Mouse (Mus musculus) liver, adult (tissue): Measurements from ENCODE around the gene Mta3.

Experiments used
- GATA4 ChIP-seq: IDR thresholded peaks from 2 replicates; pipeline ENCODE4 v1.6.1; 2014; ENCODE audit warnings: mild to moderate bottlenecking, low read length; ENCODE audit not compliant: insufficient replicate concordance

Gene Mta3

DNA sequence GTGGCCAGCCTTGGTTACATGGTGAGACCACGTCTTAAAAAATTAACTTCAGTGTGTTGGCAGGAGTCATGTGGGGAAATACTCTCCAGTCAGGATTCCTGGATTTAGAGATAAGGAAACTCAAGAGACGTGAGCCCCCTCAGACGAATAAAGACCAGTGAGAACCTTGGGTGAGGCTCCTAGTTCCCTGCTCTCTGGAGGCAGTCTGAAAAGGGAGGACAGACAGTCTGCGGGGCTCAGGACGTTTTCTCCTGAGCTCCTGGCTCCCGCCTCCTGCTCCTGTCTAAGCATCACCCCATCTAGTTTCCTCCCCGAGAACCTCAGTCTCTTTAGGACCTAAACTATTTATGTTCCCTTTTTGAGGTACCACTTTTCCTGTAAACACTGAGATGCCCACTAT is 154.3 kb downstream of the Mta3 start:
- TF ChIP-seq GATA4 = no peak

DNA sequence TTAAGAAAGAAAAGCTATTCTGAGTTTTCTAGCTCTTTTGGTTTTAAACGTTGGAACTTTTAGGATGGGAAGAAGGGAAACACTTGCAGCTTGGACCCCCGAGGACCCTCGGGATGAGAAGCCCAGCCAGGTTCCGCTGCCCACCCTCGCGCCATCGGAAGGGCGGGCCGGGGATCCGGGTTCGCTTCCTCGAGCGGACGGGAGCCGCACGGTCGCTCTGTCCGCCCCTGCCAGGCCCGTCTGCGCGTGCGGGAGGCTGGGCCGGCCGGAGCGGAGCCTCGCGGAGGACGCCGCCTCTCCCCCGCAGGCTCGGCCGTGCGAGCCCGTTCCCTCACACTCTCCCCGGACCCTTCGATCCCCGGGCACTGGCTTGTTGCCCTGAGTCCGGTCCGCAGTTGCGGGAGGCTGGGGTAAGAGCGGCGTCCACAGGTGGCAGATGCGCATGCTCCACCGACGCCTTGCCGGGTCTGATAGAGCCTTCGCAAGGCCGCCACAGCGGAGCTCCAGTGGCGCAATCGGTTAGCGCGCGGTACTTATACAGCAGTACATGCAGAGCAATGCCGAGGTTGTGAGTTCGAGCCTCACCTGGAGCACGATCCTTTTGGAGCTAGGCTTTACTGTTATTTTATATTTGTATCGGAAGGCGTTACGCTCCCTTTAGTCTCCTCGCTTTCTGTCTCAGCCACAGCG is 155.6 kb downstream of the Mta3 start:
- TF ChIP-seq GATA4 = no peak

DNA sequence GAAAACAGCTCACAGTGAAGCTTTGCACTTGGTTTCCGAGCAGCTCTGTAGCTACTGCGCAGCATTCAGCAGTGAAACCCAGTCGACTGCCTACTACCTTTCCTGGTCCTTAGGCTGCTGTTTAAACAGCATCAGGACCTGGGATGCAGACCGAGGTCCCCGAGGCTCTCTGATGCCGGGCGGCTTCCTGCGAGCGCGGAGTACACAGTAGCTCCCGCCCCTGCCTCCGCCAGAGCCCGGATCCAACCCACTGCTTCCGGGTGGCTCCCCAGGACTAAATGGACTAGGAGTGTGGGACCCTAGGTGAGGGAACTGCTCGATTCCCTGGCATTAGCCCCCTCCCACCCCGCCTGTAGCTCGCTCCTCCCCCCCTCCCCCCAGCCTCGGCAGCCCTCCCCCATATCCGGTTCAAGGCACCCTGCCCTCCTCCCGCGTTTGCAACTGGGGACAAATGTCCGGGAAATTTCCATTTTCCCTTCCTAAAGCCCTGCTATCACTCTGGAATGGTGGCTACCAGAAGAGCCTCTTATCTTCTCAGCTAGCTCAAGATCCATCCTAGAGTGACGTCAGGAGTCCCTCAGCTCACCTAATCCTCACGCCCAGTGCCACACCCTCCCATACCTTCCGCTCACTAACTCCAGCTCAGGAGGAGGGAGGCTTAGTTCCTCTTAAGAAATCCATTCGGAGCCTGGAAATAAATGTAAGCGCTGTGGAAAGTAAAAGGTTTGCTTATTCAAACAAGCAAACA is 156.3 kb downstream of the Mta3 start:
- no peak for TF ChIP-seq GATA4

DNA sequence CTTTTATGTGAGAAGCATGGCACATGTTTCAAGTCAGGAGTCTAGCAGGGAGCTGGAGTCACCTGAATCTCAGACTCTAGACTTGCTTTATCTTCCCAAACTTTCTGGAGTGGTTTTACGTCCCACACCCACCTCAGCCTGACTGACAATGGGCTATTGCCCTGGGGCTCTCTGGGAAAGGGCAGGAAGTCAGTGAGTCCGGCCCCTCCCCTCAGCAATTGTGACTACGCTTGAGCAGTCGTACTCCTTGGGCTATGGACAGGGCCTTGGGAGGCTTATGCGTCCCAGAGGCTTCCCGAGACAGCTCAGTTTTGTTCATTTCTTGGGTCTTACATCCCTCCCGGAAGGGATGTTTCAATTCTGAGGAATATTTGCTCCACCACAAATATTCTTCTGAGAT is 159.4 kb downstream of the Mta3 start:
- TF ChIP-seq GATA4 = no peak

DNA sequence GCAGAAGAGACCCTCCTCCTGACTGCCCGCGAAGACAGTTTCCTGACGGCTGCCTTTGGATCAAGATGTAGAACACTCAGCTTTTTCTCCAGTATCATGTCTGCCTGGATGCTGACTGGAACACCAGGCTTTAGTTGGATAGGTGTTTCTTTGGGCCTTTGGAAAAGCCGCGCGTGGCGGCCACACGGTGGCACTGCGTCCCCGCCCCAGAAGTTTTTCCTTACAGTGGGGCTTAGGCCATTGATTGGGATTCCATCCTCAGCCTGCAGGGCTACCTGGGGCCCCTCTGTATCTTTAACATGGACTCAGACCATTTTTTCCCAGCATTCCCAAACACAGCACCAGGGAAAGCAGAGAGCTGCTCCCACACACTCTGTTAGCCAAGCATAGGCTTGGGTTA is 160.6 kb downstream of the Mta3 start:
- TF ChIP-seq GATA4 = no peak

DNA sequence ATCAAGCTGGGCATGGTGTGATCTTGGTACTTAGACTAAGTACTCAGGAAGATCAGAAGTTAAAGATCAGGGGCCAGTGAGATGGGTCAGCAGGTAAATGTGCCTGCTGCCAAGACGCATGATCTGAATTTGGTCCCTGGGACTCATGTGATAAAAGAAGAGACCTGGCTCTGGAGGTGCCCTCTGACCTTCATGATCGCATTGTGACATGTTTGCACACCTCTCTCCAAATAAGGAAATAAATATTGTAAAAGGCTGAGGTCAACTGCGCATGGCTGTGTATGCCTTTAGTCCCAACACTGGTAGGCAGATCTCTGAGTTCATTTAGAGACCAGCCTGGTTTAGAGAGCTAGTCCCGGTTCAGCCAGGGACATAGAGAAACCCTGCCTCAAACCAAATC is 164.4 kb downstream of the Mta3 start:
- no peak for TF ChIP-seq GATA4
